Mouse (Mus musculus) left cerebral cortex, postnatal 14 days (tissue): ENCODE measurements around the gene Tmem150c. TPM values are rescaled to one million over a fixed set of nuclear protein-coding genes. Genes with fewer than 3 reads are reported as not detected.

Experiments
- DNase-seq, 2 experiments: peaks; one replicate each; pipeline ENCODE4 v3.0.0; 2021 to 2022; ENCODE audit warnings: low spot score in 2 of 2, mixed read lengths in 1 of 2
- intact Hi-C: fragments of 180-260 bp; cut with DNase I; formaldehyde crosslinking; loops from one replicate; pipeline ENCODE4 v1.15.1; 2025
- total RNA-seq, 2 experiments: library from RNA; stranded (reverse); gene quantifications; 2 replicates each; pipeline ENCODE4 v1.2.3; 2021

The Tmem150c gene
- total RNA-seq, 2 experiments from 2014 or later, result 46.2 to 48.8 TPM

DNA sequence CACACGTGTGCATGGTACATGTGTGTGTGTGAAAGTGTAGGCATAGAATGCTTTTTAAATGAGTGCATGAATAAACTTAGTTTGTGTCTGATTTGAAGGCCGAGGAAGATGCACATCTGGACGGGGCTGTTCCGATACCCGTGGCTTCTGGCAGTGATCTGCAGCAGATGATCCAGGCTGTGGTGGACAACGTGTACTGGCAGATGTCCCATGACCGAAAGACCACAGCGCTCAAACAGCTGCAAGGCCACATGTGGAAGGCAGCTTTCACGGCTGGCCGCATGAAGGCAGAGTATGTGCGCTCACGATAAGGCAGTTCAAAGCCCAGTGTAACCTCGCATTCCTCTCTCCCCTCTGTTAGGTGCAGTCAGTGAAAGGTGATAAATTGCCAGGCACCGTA lies 98.7 kb downstream of the Tmem150c start:
- intact Hi-C loops, result no loop called here
- DNase-seq, result no peak

DNA sequence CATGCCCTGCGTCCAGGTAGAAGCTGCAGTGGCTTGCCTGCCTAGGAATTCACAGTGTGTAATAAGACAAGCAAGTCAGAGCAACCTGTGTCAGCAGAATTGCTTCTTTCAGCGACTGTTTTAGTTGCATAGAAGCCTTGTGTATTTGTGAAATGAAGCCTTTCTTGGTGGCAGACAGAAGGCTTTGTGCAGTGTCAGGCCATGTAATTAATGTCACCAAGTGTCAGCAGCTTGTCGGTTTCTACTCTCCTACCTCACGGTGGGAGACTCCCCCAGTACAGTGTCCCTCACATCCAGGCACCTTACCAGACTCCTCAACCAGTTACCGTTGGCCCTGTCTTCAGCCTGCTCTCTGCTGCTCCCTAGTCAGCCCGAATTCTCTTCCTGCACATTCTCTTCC lies 100.3 kb downstream of the Tmem150c start:
- intact Hi-C loops, result no loop called here
- DNase-seq, result no peak

DNA sequence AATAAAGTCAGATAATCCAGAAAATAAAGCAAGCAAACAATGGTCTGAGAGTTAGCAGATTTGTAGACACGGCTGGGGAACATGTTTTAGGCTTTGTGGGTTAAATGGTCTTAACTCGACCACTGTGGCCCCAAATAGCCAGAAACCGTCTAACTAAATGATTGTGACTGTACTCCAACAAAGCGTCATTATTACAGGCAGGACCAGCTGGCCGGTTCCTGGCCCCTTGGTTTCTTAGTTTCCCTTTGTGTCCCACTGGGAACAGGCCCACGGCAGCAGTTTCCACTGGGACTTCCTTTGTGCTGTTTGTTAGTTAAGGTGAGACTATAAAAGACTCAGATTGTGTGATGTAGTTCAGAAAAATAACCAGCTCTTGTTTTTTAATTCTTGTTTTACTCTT lies 100.9 kb downstream of the Tmem150c start:
- intact Hi-C loops, result no loop called here
- DNase-seq, result no peak

DNA sequence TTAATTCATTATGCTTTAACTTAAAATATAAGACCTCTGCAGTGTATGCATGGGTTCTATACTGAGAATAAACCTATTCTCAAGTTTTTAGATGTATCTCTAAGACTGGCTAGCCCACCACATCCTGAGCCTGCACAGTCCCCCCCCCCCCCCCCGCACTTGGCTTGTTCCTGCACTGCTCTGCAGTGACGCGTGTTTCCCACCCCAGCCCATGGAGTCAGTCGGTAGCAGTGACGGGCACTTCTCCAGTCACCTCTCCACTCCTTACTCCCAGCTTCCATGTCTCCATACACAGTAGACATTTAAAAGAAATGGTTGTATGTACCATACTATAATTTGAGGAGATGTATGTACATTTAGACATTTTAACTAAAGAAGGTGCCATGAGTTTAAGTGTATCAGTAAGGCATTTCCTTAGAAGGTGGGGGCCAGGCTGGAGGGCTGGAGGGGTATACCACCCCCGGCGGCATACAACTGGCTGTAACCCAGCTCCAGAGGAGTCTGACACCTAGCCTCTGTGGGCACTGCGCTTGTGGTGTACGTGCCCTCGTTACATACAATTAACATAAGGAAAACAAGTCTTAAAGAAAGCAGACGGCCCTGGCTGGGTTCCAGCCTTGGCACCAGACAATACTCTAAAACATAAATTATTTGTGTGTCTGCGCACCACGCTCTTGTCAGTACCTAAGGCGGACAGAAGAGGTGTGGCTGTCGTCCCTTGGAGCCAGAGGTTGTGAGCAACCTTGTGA lies 102.0 kb downstream of the Tmem150c start:
- intact Hi-C loops, result no loop called here
- peak in 1 of 2 experiments; percentile 32 for DNase-seq

DNA sequence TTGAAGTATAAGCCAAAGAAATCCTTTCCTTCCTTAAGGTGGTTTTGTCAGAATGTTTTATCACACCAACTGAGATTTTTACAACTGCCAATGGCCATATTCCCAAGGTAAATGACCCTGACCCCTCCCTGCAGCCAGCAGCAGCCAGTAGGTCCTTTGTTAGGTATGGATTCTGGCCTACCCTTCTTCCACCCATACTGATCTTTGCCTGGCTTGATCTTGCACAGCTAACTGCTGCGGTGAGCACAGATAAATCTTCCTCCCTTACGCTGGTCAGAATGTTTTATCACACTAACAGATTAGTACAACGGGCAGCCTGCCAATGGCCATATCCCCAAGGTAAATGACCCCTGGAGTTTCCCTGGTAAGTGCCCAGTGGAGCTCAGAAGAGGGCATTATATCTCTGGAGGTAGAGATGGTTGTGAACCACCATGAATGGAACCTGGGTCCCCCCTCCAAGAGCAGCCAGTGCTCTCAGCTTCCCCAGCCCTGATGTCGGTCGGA lies 103.7 kb downstream of the Tmem150c start:
- DNase-seq, result no peak
- intact Hi-C loops, result no loop called here

DNA sequence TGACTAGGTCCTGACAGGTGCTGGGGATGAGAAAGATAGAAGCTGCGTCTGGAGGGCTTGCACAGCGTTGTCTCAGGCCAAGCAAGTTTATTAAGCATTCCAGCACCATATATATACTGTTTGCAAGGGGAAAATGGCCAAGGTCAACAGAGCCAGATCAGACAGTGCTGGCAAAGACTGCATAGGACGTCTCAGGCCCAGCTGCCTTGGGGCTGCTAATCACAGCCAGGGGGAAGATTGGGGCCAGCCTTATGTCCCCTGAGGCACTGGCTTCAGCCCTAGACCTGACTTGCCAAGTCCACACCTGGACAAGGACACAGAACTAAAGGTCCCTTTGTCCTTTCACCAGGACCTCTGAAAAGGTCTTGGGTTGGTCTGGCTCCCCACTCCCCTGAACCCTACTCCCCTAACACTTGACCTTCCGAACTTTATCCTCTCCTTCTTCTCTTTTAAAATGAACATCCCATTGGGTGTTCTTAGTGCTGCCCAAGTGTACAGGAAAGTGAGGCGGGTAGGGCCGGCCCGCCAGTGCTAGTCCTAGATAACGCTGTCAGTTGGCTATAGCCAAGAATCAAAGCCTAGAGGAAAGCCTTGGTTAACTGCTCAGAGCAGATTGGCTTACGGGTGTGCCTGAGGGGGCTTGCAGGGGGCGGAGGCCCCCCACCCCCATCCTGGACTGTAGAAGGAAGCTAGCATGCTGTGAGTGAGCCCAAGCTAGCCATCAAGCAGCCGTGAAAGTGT lies 104.6 kb downstream of the Tmem150c start:
- DNase-seq, result no peak
- intact Hi-C loops, result no loop called here

DNA sequence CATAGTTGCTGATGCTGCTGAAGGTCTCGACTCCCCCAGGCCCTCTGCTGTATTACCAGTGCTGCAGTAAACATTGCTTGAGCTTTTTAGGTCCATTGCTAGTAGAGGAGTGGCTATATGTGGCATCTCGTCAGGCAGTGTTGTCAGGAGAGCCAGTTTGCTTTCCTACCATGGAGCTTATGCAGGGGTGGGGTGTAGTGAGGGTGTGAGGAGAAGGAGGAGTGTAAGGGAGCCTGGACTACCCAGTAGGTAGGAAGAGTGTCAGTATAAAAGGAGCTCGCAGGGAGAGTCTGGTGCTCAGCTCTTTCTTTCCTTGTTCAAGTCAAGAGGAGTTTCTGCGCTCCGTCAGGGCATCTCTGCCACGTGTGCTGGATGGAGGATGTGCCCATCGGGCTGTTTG lies 106.9 kb downstream of the Tmem150c start:
- no peak for DNase-seq
- intact Hi-C loops, result no loop called here

DNA sequence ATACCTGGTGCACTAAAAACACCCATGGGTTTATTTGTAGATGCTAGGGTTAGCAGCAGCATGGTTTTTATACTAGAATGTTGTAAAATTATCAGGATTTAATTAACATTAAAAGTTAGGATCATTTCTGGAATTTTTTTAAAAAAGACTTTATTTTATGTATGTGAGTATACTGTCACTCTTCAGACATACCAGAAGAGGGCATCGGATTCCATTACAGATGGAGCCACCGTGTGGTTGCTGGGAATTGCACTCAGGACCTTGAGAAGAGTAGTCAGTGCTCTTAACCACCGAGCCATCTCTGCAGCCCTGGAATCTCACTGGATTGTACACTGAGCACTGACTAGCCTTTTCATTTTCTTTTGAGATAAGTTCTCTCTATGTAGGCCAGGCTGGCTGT lies 109.7 kb downstream of the Tmem150c start:
- intact Hi-C loops, result no loop called here
- DNase-seq, result no peak

DNA sequence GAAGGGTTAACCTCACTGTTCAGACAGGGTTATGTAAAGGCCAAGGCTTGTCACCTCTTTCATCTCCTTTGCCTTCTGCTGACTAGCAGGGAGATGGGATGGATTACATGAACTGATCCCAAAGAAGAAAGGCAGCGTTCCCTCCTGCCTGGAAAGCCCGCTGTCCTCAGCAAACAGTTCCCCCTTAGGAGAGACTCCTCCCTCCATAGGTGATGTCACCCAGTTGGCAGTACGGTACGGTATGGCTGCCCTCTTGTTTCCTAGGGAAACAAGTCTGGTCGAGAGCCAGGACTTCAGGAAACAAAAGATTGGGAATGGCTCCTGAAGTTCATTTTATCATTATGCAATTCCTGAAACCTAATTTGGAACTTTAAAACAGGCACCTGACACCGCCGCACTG lies 111.7 kb downstream of the Tmem150c start:
- DNase-seq, result no peak
- intact Hi-C loops, result no loop called here

DNA sequence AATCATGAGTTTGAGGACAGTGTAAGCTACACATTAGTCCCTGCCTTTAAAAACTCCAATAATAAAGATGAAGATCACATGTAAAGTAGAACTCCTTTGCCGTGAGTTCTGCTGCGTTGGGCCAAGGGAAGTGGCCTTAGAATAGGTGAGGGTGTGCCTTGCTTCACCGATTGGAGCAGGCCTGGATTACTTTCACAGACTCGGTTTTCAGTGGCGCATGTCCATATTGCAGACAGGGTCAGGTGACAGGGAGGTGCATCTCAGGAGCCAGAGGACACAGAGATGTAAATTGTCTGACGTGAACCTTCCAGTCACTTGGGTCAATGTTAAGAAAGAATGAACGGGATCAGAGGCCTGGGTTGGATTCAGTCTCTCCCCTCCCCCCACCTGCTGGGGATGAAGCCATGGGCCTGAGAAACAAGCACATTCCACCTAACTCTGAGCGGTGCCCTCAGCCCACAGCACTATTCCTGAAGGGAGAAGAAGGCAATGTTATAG lies 112.4 kb downstream of the Tmem150c start:
- intact Hi-C loops, result no loop called here

DNA sequence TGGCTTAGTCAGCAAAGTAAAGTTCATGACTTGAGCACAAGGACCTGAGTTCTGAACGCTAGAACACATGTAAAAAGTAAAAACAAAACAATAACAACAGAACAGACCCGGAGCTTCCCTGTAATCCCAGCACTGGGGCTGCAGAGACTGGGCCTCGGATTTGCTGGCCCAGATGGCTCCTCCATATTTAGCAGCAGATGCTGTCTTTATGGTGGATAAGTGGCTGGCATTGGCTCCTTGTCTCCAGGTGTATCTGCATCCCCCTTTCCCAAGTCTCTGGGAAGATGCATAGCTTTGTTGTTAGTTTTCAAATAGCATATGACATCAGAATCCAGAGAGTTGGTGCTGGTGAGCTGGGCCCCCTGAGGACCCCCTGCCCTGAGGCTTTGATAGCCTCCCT lies 113.5 kb downstream of the Tmem150c start:
- DNase-seq, result no peak
- intact Hi-C loops, result no loop called here

More for the DNA sequence above, 112.4 kb downstream of the Tmem150c start:
- no peak for DNase-seq

DNA sequence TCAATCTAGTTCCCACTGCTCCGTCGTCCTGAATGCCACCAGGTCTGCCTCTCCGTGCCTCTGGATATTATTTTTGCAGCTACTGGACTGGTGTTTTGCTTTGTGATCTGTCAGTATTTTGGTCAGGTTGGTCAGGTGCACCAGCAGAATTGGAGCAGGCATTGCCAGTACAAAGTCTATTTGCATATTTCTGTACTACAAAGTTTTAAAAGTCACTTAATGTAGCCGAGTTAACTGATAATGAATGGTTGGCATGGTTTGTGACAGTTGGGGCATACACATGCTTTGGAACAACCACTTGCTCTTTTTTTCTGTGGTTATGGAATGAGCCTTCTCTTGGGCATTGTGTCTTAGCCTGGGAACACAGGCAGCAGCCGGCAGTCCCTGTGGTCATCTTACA lies 115.0 kb downstream of the Tmem150c start:
- no peak for DNase-seq

DNA sequence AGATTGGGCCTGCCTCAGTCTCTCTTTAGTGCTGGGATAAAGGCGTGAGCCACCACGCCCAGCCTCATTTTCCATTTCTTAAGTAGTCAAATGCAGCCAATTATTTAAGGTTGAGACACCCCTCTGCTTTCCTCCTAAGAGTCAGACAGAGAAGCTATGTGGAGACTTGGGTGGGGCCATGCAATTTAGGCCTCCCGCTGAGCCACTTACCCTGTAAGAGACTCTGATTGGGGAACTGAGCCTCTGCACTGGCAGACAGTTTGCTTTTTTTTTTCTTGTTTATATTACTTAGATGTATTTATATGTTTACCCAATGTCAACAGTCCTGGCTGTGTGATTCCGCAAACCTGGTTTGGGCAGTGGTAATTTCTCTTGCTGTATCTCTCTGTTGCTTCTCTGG lies 115.6 kb downstream of the Tmem150c start:
- intact Hi-C loops, result no loop called here
- DNase-seq, result no peak

More for the DNA sequence above, 115.0 kb downstream of the Tmem150c start:
- intact Hi-C loops, result no loop called here

DNA sequence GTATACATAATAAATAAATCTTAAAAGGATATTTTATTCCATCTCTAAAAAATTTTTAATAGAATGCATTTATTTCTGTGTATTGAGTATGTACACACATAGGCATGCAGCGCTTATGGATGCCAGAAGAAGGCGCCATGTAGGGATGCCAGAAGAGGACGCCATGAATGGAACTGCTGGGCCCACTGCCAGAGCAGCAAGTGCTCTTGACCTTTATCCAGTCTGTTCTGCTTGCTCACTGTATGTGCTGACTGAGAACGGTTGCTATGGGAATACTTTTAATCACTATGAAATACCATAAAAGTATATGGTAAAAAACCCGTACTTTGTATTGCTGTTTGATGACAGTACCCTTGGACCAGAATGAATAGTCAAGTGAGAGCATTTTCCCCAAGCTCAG lies 116.2 kb downstream of the Tmem150c start:
- intact Hi-C loops, result no loop called here
- peak; percentile 32 to 56 for DNase-seq

DNA sequence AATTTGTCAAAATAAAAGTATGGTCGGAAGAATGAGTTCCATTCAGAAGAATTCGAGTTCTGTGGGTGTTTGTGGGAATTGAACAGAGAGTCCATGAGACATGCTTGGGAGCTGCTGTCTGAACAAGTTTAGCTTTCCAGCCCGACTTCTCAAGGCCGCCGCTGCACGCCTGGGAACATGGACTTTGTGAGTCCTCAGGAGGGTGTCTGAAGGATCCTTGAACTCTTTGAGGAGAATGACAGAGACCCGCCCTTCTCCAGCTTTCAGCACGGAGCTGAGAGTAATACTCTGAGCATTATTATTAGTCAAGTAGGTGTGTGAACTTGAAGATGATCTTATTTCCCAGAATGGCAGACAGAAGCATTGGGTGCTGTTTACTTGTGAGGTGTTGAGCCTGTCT lies 117.1 kb downstream of the Tmem150c start:
- no peak for DNase-seq
- intact Hi-C loops, result no loop called here

DNA sequence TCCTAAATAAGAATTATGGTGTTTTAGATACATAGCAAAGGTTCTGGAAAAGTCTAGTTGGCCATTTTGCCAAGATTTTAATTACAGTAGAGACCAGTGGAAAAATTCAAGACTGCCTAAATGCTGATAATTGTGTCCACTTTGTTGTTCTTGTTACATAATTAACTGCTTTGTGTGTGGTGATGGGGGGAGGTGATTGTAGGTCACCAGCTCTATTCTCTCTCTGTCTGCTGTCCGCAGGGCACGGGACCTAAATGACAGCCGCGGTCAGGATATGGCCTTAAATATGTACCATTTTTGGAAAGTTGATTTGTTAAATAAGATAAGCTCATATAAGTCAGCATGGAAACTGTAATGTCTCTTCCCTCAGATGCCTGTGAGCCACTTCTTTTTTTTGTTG lies 118.3 kb downstream of the Tmem150c start:
- DNase-seq, result no peak
- intact Hi-C loops, result no loop called here

DNA sequence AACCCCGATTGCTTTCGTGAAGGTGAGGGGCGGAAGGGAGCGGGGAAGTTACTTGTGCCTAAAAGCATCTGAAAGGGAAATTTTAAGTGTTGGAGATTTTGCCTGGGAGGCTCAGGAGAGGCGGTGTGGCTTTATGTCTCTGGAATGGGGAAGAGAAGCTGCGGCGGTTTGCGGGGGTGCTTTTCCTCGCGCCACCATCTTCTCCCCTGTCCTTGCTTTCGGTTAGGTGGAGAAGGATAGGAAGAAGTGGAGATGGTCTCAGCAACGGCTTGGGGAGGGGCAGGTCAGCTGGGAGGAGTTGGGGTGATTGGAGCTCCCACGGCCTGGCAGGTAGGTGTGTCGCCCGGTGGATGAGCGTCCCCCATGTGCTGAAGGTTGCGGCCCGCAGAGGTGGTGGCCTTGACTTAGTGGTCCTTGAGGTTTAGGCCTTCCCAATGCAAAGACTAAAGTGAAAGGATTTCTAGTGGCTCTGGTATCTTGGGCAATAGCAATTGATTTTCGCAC lies 119.3 kb downstream of the Tmem150c start:
- DNase-seq, result peak; percentile 37 to 39
- intact Hi-C loops, result no loop called here

DNA sequence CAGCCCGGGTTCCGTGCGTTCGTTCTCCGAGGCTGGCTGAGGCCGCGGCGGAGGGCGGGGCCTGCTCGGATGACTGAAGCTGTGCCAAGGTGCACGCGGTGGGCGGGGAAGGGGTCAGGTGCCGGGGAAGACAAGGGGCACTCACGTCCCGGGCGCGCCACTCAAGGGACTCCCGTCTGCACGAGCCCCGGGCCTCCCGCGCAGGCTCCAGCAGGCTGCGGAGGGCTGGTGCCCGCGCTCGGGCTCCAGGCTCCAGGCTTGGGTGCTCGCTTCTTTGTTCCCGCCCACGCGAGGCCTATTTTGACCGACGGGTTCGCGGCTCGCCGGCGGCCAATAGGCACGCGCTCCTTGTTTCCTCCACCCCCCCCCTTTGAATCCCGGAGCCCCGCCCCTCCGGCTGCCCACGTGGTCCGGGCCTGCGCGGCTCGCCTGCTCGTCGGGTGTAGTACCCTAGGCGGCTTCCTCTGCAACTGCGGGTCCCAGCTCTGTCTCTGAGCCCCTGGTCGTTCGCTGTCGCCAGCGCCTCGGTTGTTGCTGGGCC lies 119.9 kb downstream of the Tmem150c start, which contains the start of the genes Hnrnpdl and Enoph1:
Hnrnpdl (minus strand) TSS at position 63 of the 541 bp plus-strand sequence.
Enoph1 (plus strand) TSS at position 384 of the 541 bp plus-strand sequence.
- DNase-seq, result peak; percentile 98
- intact Hi-C loops, result loop anchor here (10.0 kb wide), 1 partner anchor 835 kb away; no protein-coding TSS in a partner anchor

DNA sequence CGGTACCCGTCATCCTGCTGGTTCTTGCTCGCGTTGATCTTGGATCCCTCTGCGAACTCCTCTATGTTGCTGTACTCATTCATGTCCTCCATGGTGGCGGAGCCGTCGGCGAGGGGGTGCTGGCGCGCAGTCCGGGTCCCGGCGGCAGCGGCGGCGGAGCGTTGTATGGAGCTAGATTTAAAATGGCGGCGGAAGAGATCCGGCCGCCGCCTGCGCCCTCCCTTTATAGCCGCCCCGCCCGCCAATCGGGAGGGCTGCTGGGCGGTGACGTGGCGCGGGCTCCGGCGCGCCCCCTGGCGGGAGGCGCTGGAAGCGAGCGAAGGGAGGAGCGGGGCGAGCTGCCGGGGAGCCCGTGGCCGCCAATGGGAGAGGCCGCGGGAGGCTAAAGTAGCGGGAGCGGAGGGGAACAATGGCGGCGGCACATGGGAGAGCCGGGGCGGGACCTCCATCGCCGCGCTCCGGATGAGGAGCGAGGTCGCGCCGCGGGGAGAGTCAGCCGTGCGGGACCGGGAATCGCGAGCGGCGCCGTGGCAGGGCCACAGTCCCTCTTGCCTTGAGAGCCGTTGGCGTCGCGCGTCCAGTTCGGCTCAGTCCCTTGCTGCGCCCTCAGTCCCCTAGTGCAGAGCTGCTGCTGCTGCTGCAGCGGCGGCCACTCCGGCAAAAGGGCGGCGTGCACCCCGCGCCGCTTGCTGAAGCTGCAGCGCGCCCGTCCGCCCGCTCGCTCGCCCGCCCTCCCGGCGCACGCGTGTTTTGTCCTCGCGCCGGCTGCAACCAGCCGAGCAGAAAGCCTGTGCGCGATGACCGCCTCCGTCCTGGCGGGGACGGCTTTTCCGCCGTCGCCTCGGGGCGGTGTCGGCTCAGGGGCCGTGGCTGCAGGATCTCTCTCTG lies 120.7 kb downstream of the Tmem150c start:
- peak; percentile 97 to 98 for DNase-seq
- intact Hi-C loops, result loop anchor here (1.0 to 10.0 kb wide), 2 partner anchors 62 to 834 kb away; no protein-coding TSS in a partner anchor
